Mouse (Mus musculus) G1E (cell line): ENCODE results near the gene Tbcel. TPM values are rescaled to one million over a fixed set of nuclear protein-coding genes. Genes with fewer than 3 reads are reported as not detected.

ENCODE experiments used
- ATAC-seq: 2 replicates; pipeline ENCODE4 v1.8.0; 2016; ENCODE audit warnings: mild to moderate bottlenecking; ENCODE audit not compliant: insufficient number of reproducible peaks, poor library complexity, low FRiP score, severe bottlenecking; ENCODE audit errors: extremely low read depth
- DNase-seq: peaks from one replicate; pipeline ENCODE4 v3.0.0; 2012; ENCODE audit warnings: low spot score
- H3K27me3 ChIP-seq: 2 replicates; pipeline ENCODE4 v1.6.1; 2012; ENCODE audit warnings: mild to moderate bottlenecking, low read length, inconsistent platforms; ENCODE audit not compliant: insufficient read depth
- H3K36me3 ChIP-seq: replicated peaks from 2 replicates; pipeline ENCODE3; 2012; ENCODE audit warnings: mild to moderate bottlenecking, inconsistent platforms
- H3K4me1 ChIP-seq: 2 replicates; pipeline ENCODE4 v1.6.1; 2012; ENCODE audit warnings: low read depth, low read length, inconsistent platforms, mixed read lengths; ENCODE audit not compliant: insufficient read depth
- H3K4me3 ChIP-seq: 2 replicates; pipeline ENCODE4 v1.5.1; 2012; ENCODE audit warnings: low read depth, mild to moderate bottlenecking, inconsistent platforms, low read length, moderate library complexity, mixed read lengths
- H3K9me3 ChIP-seq: replicated peaks from 2 replicates; pipeline ENCODE4 v1.6.1; 2012; ENCODE audit warnings: inconsistent platforms
- CTCF ChIP-seq: IDR thresholded peaks from 2 replicates; pipeline ENCODE4 v1.5.1; 2012; ENCODE audit warnings: low read depth, low read length, inconsistent platforms, mixed read lengths
- GATA1 ChIP-seq: IDR thresholded peaks from 2 replicates; pipeline ENCODE4 v1.6.1; 2012; ENCODE audit warnings: borderline replicate concordance, low read length, inconsistent platforms, mixed read lengths
- GATA2 ChIP-seq: IDR thresholded peaks from 2 replicates; pipeline ENCODE4 v1.6.1; 2012; ENCODE audit warnings: low read depth, low read length, inconsistent platforms, borderline replicate concordance
- POLR2AphosphoS5 ChIP-seq: IDR thresholded peaks from 2 replicates; pipeline ENCODE4 v1.6.1; 2012; ENCODE audit warnings: low read depth, low read length, inconsistent platforms; ENCODE audit not compliant: insufficient replicate concordance
- TAL1 ChIP-seq: conservative IDR thresholded peaks from 2 replicates; pipeline ENCODE4 v1.6.1; 2012; ENCODE audit warnings: low read depth, low read length, inconsistent platforms, mixed read lengths
- polyA plus RNA-seq: library from polyadenylated mRNA; stranded (reverse); fragments of >175 nt; gene quantifications from 2 replicates; pipeline ENCODE4 v1.2.3, GENCODE M21; 2012
- total RNA-seq, 2 experiments: library from RNA; stranded (forward) in 1 of 2; stranded (reverse) in 1 of 2; fragments of 200-1000 nt in 1 of 2; fragments of >200 nt in 1 of 2; fragmentation: Nextera tagmentation in 1 of 2; gene quantifications; 2 replicates each; pipeline ENCODE4 v1.2.3; 2014 to 2017

The Tbcel gene
- total and polyA plus RNA-seq, 3 experiments: 4.2 to 33.3 (median 31.1) TPM

DNA sequence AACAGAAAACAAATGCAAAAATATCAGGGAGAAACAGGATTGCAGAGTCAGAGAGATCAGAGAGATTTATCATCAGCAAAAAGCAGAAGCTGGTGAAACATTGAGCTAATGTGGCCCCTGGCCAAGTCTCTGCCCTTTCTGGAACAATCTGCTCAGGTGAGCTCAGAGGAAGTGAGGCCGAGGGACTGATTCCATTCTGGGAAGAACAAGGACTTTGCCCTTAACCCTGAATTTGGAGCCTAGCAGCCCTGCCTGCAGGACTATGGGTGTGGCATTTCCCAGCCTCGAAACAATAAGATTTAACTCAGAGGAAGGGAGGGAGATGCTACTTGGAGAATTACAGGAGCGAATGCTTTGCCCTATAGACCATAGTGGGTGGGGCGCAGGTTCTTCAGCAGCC, 4.7 kb upstream of the Tbcel start:
- Histone ChIP-seq H3K27me3 (peaks cover 2% of the 10 kb centered on the region), H3K4me1 (no peaks in the 10 kb centered on the region), H3K36me3 (no peaks in the 10 kb centered on the region), H3K9me3 (no peaks in the 10 kb centered on the region), H3K4me3 (no peak overlapping the region)
- TF ChIP-seq POLR2AphosphoS5: no peak
- no peak for TF ChIP-seq TAL1
- TF ChIP-seq GATA1: no peak
- TF ChIP-seq CTCF: no peak
- no peak for TF ChIP-seq GATA2
- no peak for ATAC-seq
- DNase-seq: no peak

DNA sequence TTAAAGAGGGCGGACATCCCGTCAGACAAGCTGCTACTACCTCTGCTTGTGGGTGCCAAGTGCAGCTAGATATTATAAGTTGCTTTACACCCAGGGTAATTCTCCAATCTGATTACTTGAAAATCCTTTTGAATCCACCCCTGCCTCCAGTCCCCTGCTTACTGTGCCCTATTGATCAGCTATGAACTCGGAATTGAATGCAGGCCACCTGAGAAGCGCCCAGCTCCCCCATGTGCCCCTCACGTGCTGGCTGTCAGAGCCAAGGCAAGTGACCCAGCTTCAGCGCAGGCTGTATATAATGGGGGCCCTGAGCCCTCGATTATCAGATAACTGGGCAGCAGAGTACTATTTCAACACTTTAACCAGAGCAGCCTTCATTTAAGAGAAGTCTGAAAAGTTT, 626 bp upstream of the Tbcel start:
- DNase-seq (no peak), ATAC-seq (no peak)
- H3K4me3 ChIP-seq: no peak overlapping the region
- no peak for TF ChIP-seq GATA1
- TF ChIP-seq TAL1: no peak
- TF ChIP-seq POLR2AphosphoS5: no peak
- TF ChIP-seq CTCF: no peak
- no peak for TF ChIP-seq GATA2
- H3K36me3 ChIP-seq: no peaks in the 10 kb centered on the region
- no peaks in the 10 kb centered on the region for H3K9me3 ChIP-seq
- H3K27me3 ChIP-seq: peaks cover 8% of the 10 kb centered on the region; the same call in 1 of the 2 replicates
- H3K4me1 ChIP-seq: no peaks in the 10 kb centered on the region

DNA sequence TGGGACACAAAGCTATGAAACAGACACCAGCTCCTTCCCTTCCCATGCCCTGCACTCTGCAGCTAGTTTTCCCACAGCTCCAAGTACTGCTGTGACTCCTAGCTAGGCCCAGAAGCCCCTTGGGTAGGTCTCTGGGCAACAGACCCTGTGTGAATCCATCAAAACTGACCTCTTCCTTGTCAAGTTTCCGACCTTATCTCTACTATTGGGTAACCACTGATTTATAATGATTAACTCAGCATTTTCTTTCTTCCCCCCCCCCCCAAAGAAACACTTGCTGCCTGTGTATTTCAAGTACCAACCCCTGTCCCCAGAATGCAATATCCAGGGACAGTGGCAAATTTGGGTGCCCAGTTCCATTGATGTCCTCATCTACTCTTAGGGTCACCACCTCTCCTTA, 587 bp downstream of the Tbcel start:
- Histone ChIP-seq H3K4me1 (no peaks in the 10 kb centered on the region), H3K27me3 (0 out of 2 replicates have a peak, but pooled peaks cover 8% of the 10 kb centered on the region), H3K4me3 (no peak overlapping the region), H3K9me3 (no peaks in the 10 kb centered on the region), H3K36me3 (no peaks in the 10 kb centered on the region)
- ATAC-seq (no peak), DNase-seq (no peak)
- TF ChIP-seq POLR2AphosphoS5: no peak
- TF ChIP-seq GATA1: no peak
- no peak for TF ChIP-seq TAL1
- no peak for TF ChIP-seq CTCF
- no peak for TF ChIP-seq GATA2

DNA sequence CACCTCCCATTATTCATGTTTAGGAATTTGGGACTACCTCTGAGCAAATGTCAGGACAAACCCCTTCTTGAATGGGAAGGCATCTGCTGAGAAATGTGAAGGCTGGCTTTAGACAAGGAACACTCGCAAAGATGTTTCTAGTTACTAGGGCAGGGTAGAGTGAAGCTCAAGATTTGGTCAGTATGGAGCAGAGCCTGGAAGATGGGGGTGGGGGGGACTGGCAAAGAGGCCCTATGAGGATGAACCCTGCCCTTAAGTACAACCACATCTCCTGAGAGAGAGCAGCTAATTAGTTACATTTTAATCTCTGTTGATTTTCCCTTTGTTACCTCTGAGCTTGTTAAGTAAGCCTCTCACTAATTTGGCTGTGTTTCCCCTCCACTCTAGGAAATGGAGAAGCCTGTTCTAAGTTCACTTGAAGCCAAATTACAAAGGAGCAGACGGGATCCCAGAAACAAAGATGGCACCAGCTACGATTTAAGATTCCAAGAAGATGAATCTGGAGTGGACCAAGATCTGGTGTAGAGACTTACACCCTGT, 2.6 kb downstream of the Tbcel start:
- no peaks in the 10 kb centered on the region for H3K9me3 ChIP-seq
- DNase-seq (no peak), ATAC-seq (no peak)
- no peaks in the 10 kb centered on the region for H3K4me1 ChIP-seq
- TF ChIP-seq POLR2AphosphoS5 (no peak), TAL1 (no peak), CTCF (no peak), GATA1 (no peak), GATA2 (no peak)
- no peak overlapping the region for H3K4me3 ChIP-seq
- no peaks in the 10 kb centered on the region for H3K36me3 ChIP-seq
- 0 out of 2 replicates have a peak, but pooled peaks cover 8% of the 10 kb centered on the region for H3K27me3 ChIP-seq

DNA sequence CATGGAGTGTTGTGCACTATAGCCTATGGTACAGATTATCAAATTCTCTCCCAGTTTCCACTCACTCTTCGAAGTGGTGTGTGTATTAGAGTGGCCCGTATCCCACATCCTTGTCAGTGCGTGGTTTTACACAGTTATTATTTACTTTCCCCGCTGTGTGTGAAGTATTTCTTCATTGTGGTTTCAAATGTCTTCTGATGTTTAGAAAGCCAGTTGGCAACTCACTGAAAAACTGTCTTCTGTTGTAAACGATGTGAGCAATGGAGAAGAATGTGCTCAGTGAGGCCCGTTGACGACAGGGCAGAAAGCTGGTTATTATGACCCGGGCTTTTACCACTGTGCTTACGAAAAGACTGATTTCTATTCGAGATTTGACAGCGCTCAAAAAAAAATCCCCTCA, 3.0 kb downstream of the Tbcel start:
- Histone ChIP-seq H3K4me3 (no peak overlapping the region), H3K36me3 (no peaks in the 10 kb centered on the region), H3K4me1 (no peaks in the 10 kb centered on the region), H3K27me3 (0 out of 2 replicates have a peak, but pooled peaks cover 10% of the 10 kb centered on the region), H3K9me3 (no peaks in the 10 kb centered on the region)
- no peak for DNase-seq
- no peak for ATAC-seq
- TF ChIP-seq GATA2 (no peak), CTCF (no peak), TAL1 (no peak), POLR2AphosphoS5 (no peak), GATA1 (no peak)

DNA sequence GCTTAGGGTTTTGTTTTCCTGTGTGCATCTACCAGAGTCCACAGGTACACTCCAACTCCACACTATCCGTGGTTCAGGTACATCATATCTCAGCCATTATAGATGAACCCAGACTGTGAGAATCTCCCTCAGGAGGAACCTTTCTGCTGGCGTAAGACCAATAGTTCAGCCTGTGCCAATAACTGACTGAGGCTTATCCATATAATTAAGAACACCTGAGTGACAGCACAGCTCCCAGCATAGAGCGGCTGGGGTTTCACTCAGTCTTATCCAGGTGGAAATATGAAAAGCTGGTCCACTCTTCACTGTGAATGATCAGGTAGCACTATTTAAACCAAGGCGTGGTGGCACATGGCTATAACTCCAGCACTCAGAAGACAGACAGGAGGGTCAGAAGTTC, 3.9 kb downstream of the Tbcel start:
- H3K4me1 ChIP-seq: no peaks in the 10 kb centered on the region
- 0 out of 2 replicates have a peak, but pooled peaks cover 13% of the 10 kb centered on the region for H3K27me3 ChIP-seq
- DNase-seq (no peak), ATAC-seq (no peak)
- H3K36me3 ChIP-seq: no peaks in the 10 kb centered on the region
- H3K4me3 ChIP-seq: no peak overlapping the region
- TF ChIP-seq CTCF (no peak), POLR2AphosphoS5 (no peak), GATA1 (no peak), TAL1 (no peak), GATA2 (no peak)
- no peaks in the 10 kb centered on the region for H3K9me3 ChIP-seq

DNA sequence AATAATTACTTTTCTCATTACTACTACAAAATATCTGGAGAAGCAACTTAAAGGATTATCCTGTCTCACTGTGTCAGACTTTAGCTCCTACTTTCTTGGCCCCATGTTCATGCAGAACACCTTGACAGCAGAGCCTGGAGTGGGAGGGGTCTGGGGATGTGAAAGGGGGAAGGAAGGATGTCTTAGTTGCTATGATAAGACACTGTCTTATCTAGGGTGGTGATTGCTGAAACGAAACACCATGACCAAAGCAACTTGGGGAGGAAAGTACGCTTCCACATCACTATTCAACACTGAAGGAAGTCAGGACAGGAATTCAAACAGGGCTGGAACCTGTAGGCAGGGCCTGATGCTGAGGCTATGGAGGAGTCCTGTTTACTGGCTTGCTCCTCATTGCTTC, 11.3 kb downstream of the Tbcel start:
- no peak for DNase-seq
- no peaks in the 10 kb centered on the region for H3K36me3 ChIP-seq
- no peak for ATAC-seq
- no peak overlapping the region for H3K4me3 ChIP-seq
- no peaks in the 10 kb centered on the region for H3K4me1 ChIP-seq
- TF ChIP-seq TAL1 (no peak), GATA1 (no peak), POLR2AphosphoS5 (no peak), CTCF (no peak), GATA2 (no peak)
- peaks cover 21% of the 10 kb centered on the region for H3K27me3 ChIP-seq
- H3K9me3 ChIP-seq: peaks cover 12% of the 10 kb centered on the region
